Mouse (Mus musculus) hindbrain, embryonic 12.5 days (tissue): Measurements from ENCODE around the gene Calr. TPM values are rescaled to one million over a fixed set of nuclear protein-coding genes. Genes with fewer than 3 reads are reported as not detected.

ENCODE experiments used
- ATAC-seq: fragments of 200-750 bp; cut with Nextera tagmentation; 2 replicates; pipeline ENCODE4 v1.8.0; 2017; ENCODE audit warnings: moderate TSS enrichment; ENCODE audit not compliant: low FRiP score
- H3K27ac ChIP-seq: fragments of 300-500 bp; sonication (generic); 2 replicates; pipeline ENCODE4 v1.5.1; 2016; ENCODE audit warnings: mild to moderate bottlenecking
- H3K27me3 ChIP-seq: fragments of 300-500 bp; sonication (generic); 2 replicates; pipeline ENCODE4 v1.6.1; 2016; ENCODE audit warnings: mild to moderate bottlenecking
- H3K36me3 ChIP-seq: fragments of 300-500 bp; sonication (generic); 2 replicates; pipeline ENCODE4 v1.6.1; 2016; ENCODE audit warnings: mild to moderate bottlenecking
- H3K4me1 ChIP-seq: fragments of 300-500 bp; sonication (generic); 2 replicates; pipeline ENCODE4 v1.6.1; 2016
- H3K4me2 ChIP-seq: fragments of 300-500 bp; sonication (generic); replicated peaks from 2 replicates; pipeline ENCODE4 v1.6.1; 2016; ENCODE audit warnings: mild to moderate bottlenecking
- H3K4me3 ChIP-seq: fragments of 300-500 bp; sonication (generic); 2 replicates; pipeline ENCODE4 v1.5.1; 2016; ENCODE audit warnings: mild to moderate bottlenecking
- H3K9ac ChIP-seq: fragments of 300-500 bp; sonication (generic); 2 replicates; pipeline ENCODE4 v1.6.1; 2016; ENCODE audit warnings: mild to moderate bottlenecking, moderate library complexity
- H3K9me3 ChIP-seq: fragments of 300-500 bp; sonication (generic); replicated peaks from 2 replicates; pipeline ENCODE4 v1.6.1; 2016; ENCODE audit warnings: mild to moderate bottlenecking
- WGBS: fragments of 180-500 bp; shearing (Covaris S2); methylation state at CpG from one replicate; pipeline ENCODE4 v1.1.7; 2016; 5-methylcytosine and 5-hydroxymethylcytosine counted together
- polyA plus RNA-seq: library from polyadenylated mRNA; unstranded; fragments of >200 nt; fragmentation: Nextera tagmentation; extraction: Ambion mirVana; gene quantifications from 2 replicates; pipeline ENCODE4 v1.2.1, GENCODE M21; 2016

Calr gene
- polyA plus RNA-seq, 1 experiment from 2014 or later: 792 TPM

- Histone ChIP-seq H3K4me3 (peak within 1 kb of the TSS; percentile 84), H3K27ac (peak within 1 kb of the TSS; percentile 84), H3K9ac (peak within 1 kb of the TSS; percentile 94), H3K4me1 (peaks cover 44% of the 10 kb centered on the region), H3K27me3 (no peaks in the 10 kb centered on the region), H3K36me3 (peaks cover 76% of the 10 kb centered on the region), H3K9me3 (no peaks in the 10 kb centered on the region), H3K4me2 (peak within 1 kb of the TSS; percentile 68)
- WGBS: under 1% methylated on average over 45 of the region's 55 CpGs
- ATAC-seq: peak; percentile 95
Observed at GRCm38 (mm10) chr8:84840248-84840999, 6.3 kb downstream of the Calr start, which contains the start of gene Rad23a. Gene Rad23a (minus strand): TSS chr8:84840665.

- Histone ChIP-seq H3K9me3 (no peaks in the 10 kb centered on the region), H3K4me1 (peaks cover 41% of the 10 kb centered on the region), H3K27me3 (no peaks in the 10 kb centered on the region), H3K9ac (peak overlapping the region; percentile 94), H3K36me3 (peaks cover 78% of the 10 kb centered on the region), H3K4me2 (peak overlapping the region; percentile 68), H3K27ac (peak overlapping the region; percentile 84), H3K4me3 (peak overlapping the region; percentile 84)
- ATAC-seq: no peak
- 9% methylated on average over 7 of the region's 7 CpGs for WGBS
Observed at GRCm38 (mm10) chr8:84839875-84840247, 6.9 kb downstream of the Calr start.

- H3K4me1 ChIP-seq: peaks cover 39% of the 10 kb centered on the region
Observed at GRCm38 (mm10) chr8:84839411-84839810, 7.3 kb downstream of the Calr start.

GRCm38 (mm10) chr8:84838513-84838912 lies 8.2 kb downstream of the Calr start:
- H3K4me1 ChIP-seq: peaks cover 35% of the 10 kb centered on the region
- WGBS: 87% methylated on average over 5 of the region's 5 CpGs
- peaks cover 76% of the 10 kb centered on the region for H3K36me3 ChIP-seq
- no peak overlapping the region for H3K4me3 ChIP-seq
- no peaks in the 10 kb centered on the region for H3K9me3 ChIP-seq
- no peaks in the 10 kb centered on the region for H3K27me3 ChIP-seq
- no peak overlapping the region for H3K9ac ChIP-seq
- ATAC-seq: no peak
- no peak overlapping the region for H3K27ac ChIP-seq
- no peak overlapping the region for H3K4me2 ChIP-seq

More at GRCm38 (mm10) chr8:84839411-84839810, 7.3 kb downstream of the Calr start:
- H3K4me2 ChIP-seq: peak overlapping the region; percentile 68
- no peaks in the 10 kb centered on the region for H3K9me3 ChIP-seq
- 98% methylated on average over 2 of the region's 2 CpGs for WGBS
- ATAC-seq: no peak
- peaks cover 78% of the 10 kb centered on the region for H3K36me3 ChIP-seq
- no peaks in the 10 kb centered on the region for H3K27me3 ChIP-seq
- peak overlapping the region; percentile 84 for H3K4me3 ChIP-seq
- no peak overlapping the region for H3K27ac ChIP-seq
- peak overlapping the region; percentile 94 for H3K9ac ChIP-seq

- Histone ChIP-seq H3K27ac (0 out of 2 replicates have a peak overlapping the region, but pooled peaks have one; percentile 42), H3K36me3 (peaks cover 71% of the 10 kb centered on the region), H3K9me3 (no peaks in the 10 kb centered on the region), H3K4me1 (peaks cover 35% of the 10 kb centered on the region), H3K27me3 (no peaks in the 10 kb centered on the region), H3K4me3 (no peak overlapping the region), H3K9ac (no peak overlapping the region), H3K4me2 (no peak overlapping the region)
- 74% methylated on average over 15 of the region's 15 CpGs for WGBS
- no peak for ATAC-seq
Observed at GRCm38 (mm10) chr8:84837912-84838470, 8.7 kb downstream of the Calr start.

GRCm38 (mm10) chr8:84837149-84837911 lies 9.4 kb downstream of the Calr start:
- H3K27me3 ChIP-seq: no peaks in the 10 kb centered on the region
- H3K9ac ChIP-seq: no peak overlapping the region
- no peak overlapping the region for H3K4me3 ChIP-seq
- 0 out of 2 replicates have a peak overlapping the region, but pooled peaks have one; percentile 5 for H3K4me2 ChIP-seq
- WGBS: 58% methylated on average over 8 of the region's 8 CpGs
- H3K36me3 ChIP-seq: peaks cover 64% of the 10 kb centered on the region
- peak overlapping the region; percentile 42 for H3K27ac ChIP-seq
- H3K4me1 ChIP-seq: peaks cover 37% of the 10 kb centered on the region
- no peak for ATAC-seq
- H3K9me3 ChIP-seq: no peaks in the 10 kb centered on the region

- Histone ChIP-seq H3K4me3 (no peak overlapping the region), H3K36me3 (peaks cover 53% of the 10 kb centered on the region), H3K27ac (peak overlapping the region; percentile 14), H3K4me2 (no peak overlapping the region), H3K9me3 (no peaks in the 10 kb centered on the region), H3K4me1 (peaks cover 37% of the 10 kb centered on the region), H3K9ac (no peak overlapping the region), H3K27me3 (no peaks in the 10 kb centered on the region)
- 82% methylated on average over 10 of the region's 10 CpGs for WGBS
- ATAC-seq: 0 out of 2 replicates have a peak, but pooled peaks have one; percentile 17
Observed at GRCm38 (mm10) chr8:84834866-84835855, 11.6 kb downstream of the Calr start.

GRCm38 (mm10) chr8:84834002-84834865 lies 12.5 kb downstream of the Calr start:
- Histone ChIP-seq H3K4me1 (peaks cover 31% of the 10 kb centered on the region), H3K9me3 (no peaks in the 10 kb centered on the region), H3K27ac (peak overlapping the region; percentile 14), H3K9ac (no peak overlapping the region), H3K4me2 (no peak overlapping the region), H3K36me3 (peaks cover 52% of the 10 kb centered on the region), H3K27me3 (no peaks in the 10 kb centered on the region), H3K4me3 (no peak overlapping the region)
- ATAC-seq: no peak
- 90% methylated on average over 19 of the region's 19 CpGs for WGBS

GRCm38 (mm10) chr8:84832759-84833742 lies 13.7 kb downstream of the Calr start:
- WGBS: 71% methylated on average over 10 of the region's 10 CpGs
- Histone ChIP-seq H3K9ac (peak overlapping the region; percentile 96; the same call in 1 of the 2 replicates), H3K4me1 (peaks cover 28% of the 10 kb centered on the region), H3K4me2 (peak overlapping the region; percentile 66), H3K27me3 (no peaks in the 10 kb centered on the region), H3K9me3 (no peaks in the 10 kb centered on the region), H3K36me3 (peaks cover 42% of the 10 kb centered on the region), H3K27ac (peak overlapping the region; percentile 95; the same call in 1 of the 2 replicates), H3K4me3 (peak overlapping the region; percentile 85)
- no peak for ATAC-seq
